Mouse (Mus musculus) hematopoietic stem cell, adult 5-6 weeks (primary cell): ENCODE results near the gene Qpctl. TPM values are rescaled to one million over a fixed set of nuclear protein-coding genes. Genes with fewer than 3 reads are reported as not detected.

Experiments
- ATAC-seq, 2 experiments: fragments of 125-278 bp in 1 of 2; replicated peaks in 1 of 2; 2 replicates each; pipeline ENCODE4 v1.8.0; 2016 to 2017; ENCODE audit warnings: inconsistent platforms in 2 of 2, mild to moderate bottlenecking in 2 of 2, moderate number of reproducible peaks in 2 of 2, low read depth in 1 of 2, moderate TSS enrichment in 1 of 2; ENCODE audit not compliant: low FRiP score in 2 of 2, poor library complexity in 2 of 2, severe bottlenecking in 2 of 2, insufficient read depth in 1 of 2, low TSS enrichment in 1 of 2
- total RNA-seq: library from RNA; stranded (forward); fragments of 172-1452, 232-1000 nt; gene quantifications from 2 replicates; pipeline ENCODE4 v1.2.3, GENCODE M21; 2017

Qpctl gene
- total RNA-seq, 1 experiment from 2014 or later = 3.5 TPM

DNA sequence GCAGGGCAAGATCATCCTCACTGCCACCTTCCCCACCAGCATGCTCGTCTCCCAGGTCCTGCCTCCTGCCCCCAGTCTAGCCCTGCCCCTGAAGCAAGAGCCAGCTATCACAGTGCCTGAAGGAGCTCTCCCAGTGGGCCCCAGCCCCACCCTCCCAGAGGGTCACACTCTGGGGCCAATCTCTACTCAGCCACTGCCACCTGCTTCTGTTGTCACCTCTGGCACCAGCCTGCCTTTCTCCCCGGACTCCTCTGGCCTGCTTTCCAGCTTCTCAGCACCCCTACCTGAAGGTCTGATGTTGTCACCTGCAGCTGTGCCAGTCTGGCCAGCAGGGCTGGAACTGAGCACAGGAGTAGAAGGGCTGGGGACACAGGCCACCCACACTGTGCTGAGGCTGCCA, 51.9 kb downstream of the Qpctl start:
- ATAC-seq = no peak

DNA sequence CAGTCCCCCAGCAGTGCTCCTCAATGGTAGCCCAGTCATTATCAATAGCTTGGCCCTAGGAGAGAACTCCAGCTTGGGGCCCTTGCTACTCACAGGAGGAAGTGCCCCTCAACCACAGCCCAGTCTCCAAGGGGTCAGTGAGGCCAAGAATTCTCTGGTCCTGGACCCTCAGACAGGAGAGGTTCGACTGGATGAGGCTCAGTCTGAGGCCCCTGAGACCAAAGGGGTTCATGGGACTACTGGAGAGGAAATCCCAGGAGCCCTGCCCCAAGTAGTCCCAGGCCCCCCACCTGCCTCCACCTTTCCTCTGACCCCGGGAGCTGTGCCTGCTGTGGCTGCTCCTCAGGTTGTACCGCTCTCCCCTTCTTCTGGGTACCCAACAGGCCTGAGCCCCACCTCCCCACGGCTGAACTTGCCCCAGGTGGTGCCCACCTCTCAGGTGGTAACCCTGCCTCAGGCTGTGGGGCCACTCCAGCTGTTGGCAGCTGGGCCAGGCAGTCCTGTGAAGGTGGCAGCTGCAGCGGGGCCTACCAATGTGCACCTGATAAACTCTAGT, 52.6 kb downstream of the Qpctl start:
- no peak for ATAC-seq

DNA sequence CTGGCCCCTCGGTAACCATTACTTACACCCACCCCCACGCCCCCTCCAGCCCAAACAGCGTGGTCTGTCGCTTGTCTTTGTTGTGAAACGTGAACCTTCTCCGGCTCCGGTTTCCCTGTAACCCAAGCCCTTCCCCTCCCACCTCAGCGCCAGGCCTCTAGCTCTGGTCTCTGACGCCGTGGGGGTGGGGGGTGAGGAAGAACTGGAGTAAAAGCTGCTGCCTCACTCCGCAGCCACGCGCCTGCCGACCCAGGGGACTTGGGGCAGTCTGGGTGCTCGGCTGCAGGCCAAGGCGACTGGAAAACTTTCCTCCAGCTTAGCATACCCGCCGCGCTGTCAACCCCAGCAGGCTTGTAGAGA, 53.4 kb downstream of the Qpctl start:
- ATAC-seq = peak; percentile 17 to 33; a peak in 2 of 4 replicates

DNA sequence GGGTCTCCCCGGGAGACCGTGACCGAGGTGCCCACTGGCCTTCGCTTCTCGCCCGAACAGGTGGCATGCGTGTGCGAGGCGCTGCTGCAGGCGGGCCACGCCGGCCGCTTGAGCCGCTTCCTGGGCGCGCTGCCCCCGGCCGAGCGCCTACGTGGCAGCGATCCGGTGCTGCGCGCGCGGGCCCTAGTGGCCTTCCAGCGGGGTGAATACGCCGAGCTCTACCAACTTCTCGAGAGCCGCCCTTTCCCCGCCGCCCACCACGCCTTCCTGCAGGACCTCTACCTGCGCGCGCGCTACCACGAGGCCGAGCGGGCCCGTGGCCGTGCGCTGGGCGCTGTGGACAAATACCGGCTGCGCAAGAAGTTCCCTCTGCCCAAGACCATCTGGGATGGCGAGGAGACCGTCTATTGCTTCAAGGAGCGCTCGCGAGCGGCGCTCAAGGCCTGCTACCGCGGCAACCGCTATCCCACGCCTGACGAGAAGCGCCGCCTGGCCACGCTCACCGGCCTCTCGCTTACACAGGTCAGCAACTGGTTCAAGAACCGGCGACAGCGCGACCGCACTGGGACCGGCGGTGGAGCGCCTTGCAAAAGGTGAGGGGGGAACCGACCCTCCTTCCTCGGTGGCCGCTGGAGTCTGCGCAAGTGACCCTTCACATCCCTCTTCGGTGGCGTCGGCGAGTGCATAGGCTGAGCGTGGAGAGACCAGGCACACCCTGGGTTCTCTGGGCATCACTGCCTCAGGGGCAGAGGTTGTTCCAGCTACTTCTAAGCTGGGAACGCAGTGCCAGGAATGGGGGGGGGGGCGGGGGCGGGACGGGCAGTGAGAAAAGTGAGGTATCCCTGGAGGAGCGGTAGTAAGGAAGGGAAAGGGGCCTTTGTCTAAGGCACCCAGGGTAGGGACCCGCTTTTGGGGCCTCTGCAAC, 54.0 kb downstream of the Qpctl start:
- no peak for ATAC-seq

DNA sequence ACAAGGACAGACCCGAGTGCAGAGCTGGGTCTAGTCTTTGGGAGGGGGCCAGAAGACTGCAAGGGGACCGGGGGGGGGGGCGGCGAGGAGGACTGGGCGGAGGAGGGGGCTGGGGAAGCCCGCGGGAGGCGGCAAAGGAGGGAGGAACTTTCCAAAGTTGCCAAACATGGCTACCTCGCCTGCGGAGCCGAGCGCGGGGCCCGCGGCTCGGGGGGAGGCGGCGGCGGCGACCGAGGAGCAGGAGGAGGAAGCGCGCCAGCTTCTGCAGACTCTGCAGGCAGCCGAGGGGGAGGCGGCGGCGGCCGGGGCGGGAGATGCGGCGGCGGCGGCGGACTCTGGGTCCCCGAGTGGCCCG, 54.6 kb downstream of the Qpctl start, which contains the start of gene Six5:
Six5 (plus strand) TSS at position 124 of the 355 bp plus-strand sequence.
- no peak for ATAC-seq

DNA sequence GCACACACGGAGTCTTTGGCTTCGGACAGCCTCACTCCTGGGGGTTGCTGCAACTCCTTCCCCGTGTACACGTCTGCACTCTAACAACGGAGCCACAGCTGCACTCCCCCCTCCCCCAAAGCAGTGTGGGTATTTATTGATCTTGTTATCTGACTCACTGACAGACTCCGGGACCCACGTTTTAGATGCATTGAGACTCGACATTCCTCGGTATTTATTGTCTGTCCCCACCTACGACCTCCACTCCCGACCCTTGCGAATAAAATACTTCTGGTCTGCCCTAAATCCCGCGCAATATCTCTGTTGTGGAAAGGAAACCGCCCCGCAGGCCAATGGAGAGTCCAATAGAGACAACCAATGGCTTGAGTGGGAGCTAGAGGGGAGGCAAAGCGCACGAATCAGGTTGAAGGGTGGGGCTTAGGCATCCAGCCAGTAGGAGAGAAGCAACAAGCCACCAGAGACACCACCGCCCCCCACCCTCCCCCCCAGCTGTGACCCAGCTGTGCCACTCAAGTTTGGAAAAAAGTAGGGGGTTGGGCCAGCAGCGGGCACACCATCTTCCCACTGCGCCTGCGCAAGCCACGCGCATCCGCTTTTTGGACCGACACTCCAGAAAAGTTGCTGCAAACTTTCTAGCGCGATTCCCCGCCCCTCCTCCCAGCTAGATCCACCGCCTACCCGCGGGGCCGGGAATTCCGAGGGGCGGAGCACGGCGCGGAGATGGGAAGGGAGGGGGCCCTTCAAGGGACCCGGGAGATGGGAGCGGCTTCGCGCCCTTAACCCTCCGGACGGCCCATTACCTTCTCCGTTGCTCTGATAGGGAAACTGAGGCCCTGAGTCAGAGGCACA, 55.3 kb downstream of the Qpctl start:
- ATAC-seq = peak; percentile 74 to 75

DNA sequence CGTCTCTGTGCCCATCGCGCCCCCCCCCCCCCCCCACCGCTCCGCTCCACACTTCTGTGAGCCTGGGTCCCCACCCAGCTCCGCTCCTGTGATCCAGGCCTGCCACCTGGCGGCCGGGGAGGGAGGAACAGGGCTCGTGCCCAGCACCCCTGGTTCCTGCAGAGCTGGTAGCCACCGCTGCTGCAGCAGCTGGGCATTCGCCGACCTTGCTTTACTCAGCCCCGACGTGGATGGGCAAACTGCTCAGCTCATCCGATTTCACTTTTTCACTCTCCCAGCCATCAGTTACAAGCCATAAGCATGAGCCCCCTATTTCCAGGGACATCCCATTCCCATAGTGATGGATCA, 55.9 kb downstream of the Qpctl start:
- ATAC-seq = peak; percentile 49 to 71

DNA sequence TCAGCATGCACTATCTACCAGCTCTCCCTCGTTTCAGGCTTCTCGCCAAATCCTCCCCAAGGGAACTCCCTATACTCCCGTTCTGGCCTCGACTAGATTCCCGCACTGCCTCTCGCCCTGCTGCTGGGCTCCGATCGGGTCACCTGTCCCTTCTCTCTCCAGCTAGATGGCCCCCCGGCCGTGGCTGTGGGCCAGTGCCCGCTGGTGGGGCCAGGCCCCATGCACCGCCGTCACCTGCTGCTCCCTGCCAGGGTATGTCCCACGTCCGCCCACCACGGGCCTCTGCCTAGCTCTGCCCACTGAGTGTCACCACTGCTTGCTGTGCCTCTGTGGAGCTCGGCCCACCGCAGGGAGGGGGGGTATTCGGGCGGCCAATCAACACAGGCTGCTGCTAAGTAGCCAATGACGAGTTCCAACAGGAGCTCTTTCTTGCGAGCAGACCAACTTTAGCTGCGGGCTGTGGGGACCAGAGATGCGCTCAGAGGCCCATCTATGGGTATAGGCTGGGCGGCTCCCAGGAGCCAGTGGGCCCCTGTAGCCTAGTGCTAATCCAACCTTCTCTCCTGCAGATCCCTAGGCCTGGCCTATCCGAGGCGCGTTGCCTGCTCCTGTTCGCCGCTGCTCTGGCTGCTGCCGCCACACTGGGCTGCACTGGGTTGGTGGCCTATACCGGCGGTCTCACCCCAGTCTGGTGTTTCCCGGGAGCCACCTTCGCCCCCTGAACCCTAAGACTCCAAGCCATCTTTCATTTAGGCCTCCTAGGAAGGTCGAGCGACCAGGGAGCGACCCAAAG, 56.5 kb downstream of the Qpctl start:
- peak; percentile 2 to 18; a peak in 1 of 4 replicates for ATAC-seq

DNA sequence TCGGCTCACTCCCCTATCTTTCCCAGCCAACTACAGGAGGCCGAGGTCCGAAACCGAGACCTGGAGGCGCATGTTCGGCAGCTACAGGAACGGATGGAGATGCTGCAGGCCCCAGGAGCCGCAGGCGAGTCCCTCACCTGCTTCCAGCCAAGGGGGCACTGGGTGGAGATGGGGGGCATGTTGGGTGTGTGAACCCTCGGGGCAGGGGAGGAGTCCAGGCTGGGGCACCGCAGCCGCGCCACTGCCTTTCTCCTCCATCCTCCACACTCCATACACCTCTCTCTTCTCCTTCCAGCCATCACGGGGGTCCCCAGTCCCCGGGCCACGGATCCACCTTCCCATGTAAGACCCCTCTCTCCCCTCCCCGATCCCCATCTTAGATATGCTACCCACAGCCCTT, 57.2 kb downstream of the Qpctl start:
- ATAC-seq = no peak

Other genes starting within 250 kb of the Qpctl start
- gene Ccdc61, start 238.9 kb downstream of the Qpctl start, total RNA-seq = 12.6 and 15.5 TPM in 2 replicates
- gene Nova2, start 223.4 kb downstream of the Qpctl start, total RNA-seq = 0.10 TPM in 1 of 2 replicates, not detected in the other
- not detected in 2 replicates for gene Nanos2, start 161.9 kb downstream of the Qpctl start, total RNA-seq
- 0.10 and 0.69 TPM in 2 replicates for gene Mypop, start 158.0 kb downstream of the Qpctl start, total RNA-seq
- gene Irf2bp1, start 145.2 kb downstream of the Qpctl start, total RNA-seq = 13.1 and 16.8 TPM in 2 replicates
- 2.7 and 3.3 TPM in 2 replicates for gene Foxa3, start 125.8 kb downstream of the Qpctl start, total RNA-seq
- 41.0 and 42.4 TPM in 2 replicates for gene Sympk, start 124.9 kb downstream of the Qpctl start, total RNA-seq
- not detected in 2 replicates for gene Rsph6a, start 94.6 kb downstream of the Qpctl start, total RNA-seq
- gene Dmwd, start 73.1 kb downstream of the Qpctl start, total RNA-seq = 13.5 TPM in 2 replicates
- gene Dmpk, start 65.4 kb downstream of the Qpctl start, total RNA-seq = 3.6 TPM in 1 of 2 replicates, not detected in the other
- gene Six5, start 54.7 kb downstream of the Qpctl start, total RNA-seq = 7.9 and 9.3 TPM in 2 replicates
- 0.50 and 1.1 TPM in 2 replicates for gene Gm4969, start 30.9 kb downstream of the Qpctl start, total RNA-seq
- gene Fbxo46, start 29.4 kb downstream of the Qpctl start, total RNA-seq = 7.8 and 8.3 TPM in 2 replicates
- gene Snrpd2, start 431 bp upstream of the Qpctl start, total RNA-seq = 55.1 and 97.6 TPM in 2 replicates
- not detected in 2 replicates for gene Gipr, start 16.8 kb upstream of the Qpctl start, total RNA-seq
- 20.0 and 23.6 TPM in 2 replicates for gene Eml2, start 27.1 kb upstream of the Qpctl start, total RNA-seq
- 0.74 and 1.4 TPM in 2 replicates for gene Gpr4, start 63.2 kb upstream of the Qpctl start, total RNA-seq
- gene Opa3, start 79.0 kb upstream of the Qpctl start, total RNA-seq = 19.9 and 26.8 TPM in 2 replicates
- 99.8 and 117 TPM in 2 replicates for gene Vasp, start 122.5 kb upstream of the Qpctl start, total RNA-seq
- gene Ppm1n, start 130.8 kb upstream of the Qpctl start, total RNA-seq = 0.25 TPM in 1 of 2 replicates, not detected in the other
- not detected in 2 replicates for gene Rtn2, start 133.3 kb upstream of the Qpctl start, total RNA-seq
- 190 and 280 TPM in 2 replicates for gene Fosb, start 160.8 kb upstream of the Qpctl start, total RNA-seq
- gene Ercc1, start 195.5 kb upstream of the Qpctl start, total RNA-seq = 20.0 and 28.0 TPM in 2 replicates
- gene Cd3eap, start 210.2 kb upstream of the Qpctl start, total RNA-seq = 20.9 and 23.6 TPM in 2 replicates
- gene Ppp1r13l, start 210.5 kb upstream of the Qpctl start, total RNA-seq = 0.25 and 0.60 TPM in 2 replicates
- gene Ercc2, start 232.7 kb upstream of the Qpctl start, total RNA-seq = 32.3 and 42.5 TPM in 2 replicates